Mouse (Mus musculus): Measurements from ENCODE around the gene Dbr1. TPM values are rescaled to one million over a fixed set of nuclear protein-coding genes. Genes with fewer than 3 reads are reported as not detected.
A peak's percentile ranks its signal among the peaks of the same experiment; 100 is the strongest.
"Not testable (repeated sequence)": the region's sequence is repeated elsewhere in the genome, so short reads cannot be mapped to it uniquely, and the experiment has no call there.

The Dbr1 gene
- polyA plus RNA-seq, 1 experiment: 7.5 TPM

DNA sequence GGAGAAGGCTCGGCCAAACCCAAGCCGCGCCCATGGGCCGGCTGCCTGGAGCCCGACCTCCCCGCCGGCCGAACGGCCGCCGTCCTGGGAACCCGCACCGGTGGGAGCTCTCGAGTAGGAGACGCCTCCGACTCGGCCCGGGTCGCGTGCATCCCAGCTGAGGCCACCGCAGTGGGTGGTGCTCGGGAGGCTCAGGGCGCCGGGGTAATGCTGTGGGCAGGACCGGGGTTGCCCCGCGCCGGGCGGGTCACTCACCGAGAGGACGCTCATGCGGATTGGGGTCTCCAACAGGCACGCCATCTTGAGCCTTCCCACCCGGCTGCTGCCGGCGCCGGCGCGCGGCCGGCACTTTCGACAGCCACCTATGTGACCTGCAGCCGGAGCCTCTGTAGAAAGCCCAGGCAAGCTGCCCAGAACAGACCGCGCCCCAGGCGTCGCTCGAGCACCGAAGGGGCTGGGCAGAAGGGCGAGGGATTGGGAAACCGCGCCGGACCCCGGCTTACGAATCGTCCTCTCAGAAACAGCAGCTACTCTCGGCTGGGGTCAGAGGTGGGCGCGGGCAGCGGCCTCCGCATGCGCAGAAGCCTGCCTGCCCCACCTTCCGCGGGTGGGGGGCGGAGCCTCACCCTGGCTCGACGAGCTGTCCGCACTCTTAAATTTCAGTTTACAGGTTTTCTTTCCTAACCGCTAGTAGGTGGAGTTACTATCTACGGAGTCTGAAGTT is 7.1 kb upstream of the Dbr1 start, which contains the start of gene Armc8:
Armc8 (minus strand) TSS at position 553 of the 724 bp plus-strand sequence.
- H3K27me3 ChIP-seq (ENCODE audit: control insufficient read depth, insufficient read depth, insufficient read length): no peaks in the 10 kb centered on the region
- H3ac ChIP-seq (ENCODE audit: control insufficient read depth, insufficient read length): peak within 1 kb of the TSS; percentile 76
- TF ChIP-seq MAX (IDR thresholded peaks at IDR 0.05; ENCODE audit: low read depth) (no peak), POLR2AphosphoS2 (IDR thresholded peaks at IDR 0.05; ENCODE audit: insufficient read length, low read depth) (peak; percentile 28), POLR2A (IDR thresholded peaks at IDR 0.05; ENCODE audit: insufficient read length, low read depth) (peak; percentile 66), MYOG (IDR thresholded peaks at IDR 0.05; ENCODE audit: control insufficient read depth in 1 of 3, insufficient read depth in 1 of 3, insufficient read length in 2 of 3, low read depth in 2 of 3) (peak in 1 of 3 experiments; percentile 12), USF1 (IDR thresholded peaks at IDR 0.05; ENCODE audit: low read depth) (no peak), MYOD1 (IDR thresholded peaks at IDR 0.05; ENCODE audit: control insufficient read depth in 1 of 3, insufficient read length in 2 of 3, low read depth in 2 of 3) (peak in 1 of 3 experiments; percentile 20)
- H3K4me3 ChIP-seq: peak within 1 kb of the TSS; percentile 73
- peaks cover 46% of the 10 kb centered on the region for H3K79me2 ChIP-seq (ENCODE audit: control insufficient read depth, insufficient read depth)
- H3K36me3 ChIP-seq (ENCODE audit: control insufficient read depth, insufficient read depth): no peaks in the 10 kb centered on the region
- H3K4me2 ChIP-seq (ENCODE audit: low read depth): peak within 1 kb of the TSS; percentile 81

DNA sequence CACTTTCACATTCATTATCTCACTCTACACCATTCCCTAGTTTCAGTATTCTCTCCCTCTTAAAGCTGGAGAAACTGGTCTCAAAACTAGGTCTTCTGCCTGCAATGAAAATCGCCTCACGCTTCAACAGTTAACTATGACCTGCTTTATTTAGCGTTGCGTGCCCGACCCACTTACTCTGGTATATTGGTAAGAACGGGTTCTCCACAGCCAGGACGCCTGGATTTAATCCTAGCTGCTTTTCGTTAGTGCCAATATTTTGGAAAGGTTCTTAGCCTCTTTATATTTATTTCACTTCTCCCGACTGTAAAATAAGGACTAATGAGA is 6.6 kb upstream of the Dbr1 start:
- Histone ChIP-seq H3K4me2 (ENCODE audit: low read depth) (peak overlapping the region; percentile 81), H3K79me2 (ENCODE audit: control insufficient read depth, insufficient read depth) (peaks cover 41% of the 10 kb centered on the region), H3K36me3 (ENCODE audit: control insufficient read depth, insufficient read depth) (no peaks in the 10 kb centered on the region), H3ac (ENCODE audit: control insufficient read depth, insufficient read length) (peak overlapping the region; percentile 76), H3K27me3 (ENCODE audit: control insufficient read depth, insufficient read depth, insufficient read length) (no peaks in the 10 kb centered on the region), H3K4me3 (peak overlapping the region; percentile 73)
- TF ChIP-seq TCF12 (IDR thresholded peaks at IDR 0.05; ENCODE audit: insufficient read depth, poor library complexity, severe bottlenecking) (no peak), MYOG (IDR thresholded peaks at IDR 0.05; ENCODE audit: control insufficient read depth in 1 of 3, insufficient read depth in 1 of 3, insufficient read length in 2 of 3, low read depth in 2 of 3) (no peak), POLR2AphosphoS2 (IDR thresholded peaks at IDR 0.05; ENCODE audit: insufficient read length, low read depth) (no peak), MYOD1 (IDR thresholded peaks at IDR 0.05; ENCODE audit: control insufficient read depth in 1 of 3, insufficient read length in 2 of 3, low read depth in 2 of 3) (no peak)

DNA sequence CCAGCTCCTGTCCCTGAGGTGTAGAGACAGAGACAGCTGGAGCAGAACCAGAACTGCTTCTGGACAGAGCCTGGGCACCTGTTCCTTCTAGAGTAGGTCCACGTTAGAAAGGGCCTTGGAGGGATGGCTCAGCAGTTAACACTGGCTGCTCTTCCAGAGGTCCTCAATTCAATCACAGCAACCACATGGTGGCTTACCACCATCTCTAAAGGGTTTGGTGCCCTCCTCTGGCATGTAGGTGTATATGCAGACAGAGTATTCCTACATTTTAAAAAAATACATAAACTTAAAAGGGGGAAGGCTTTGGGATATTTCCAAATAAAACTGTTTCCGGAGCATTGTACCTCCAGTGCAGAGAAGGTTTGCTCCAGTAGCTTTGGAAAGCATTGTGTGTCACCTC is 5.1 kb downstream of the Dbr1 start:
- no peak for TF ChIP-seq SRF (IDR thresholded peaks at IDR 0.05; ENCODE audit: control insufficient read depth, insufficient read length, low read depth)
- no peak for TF ChIP-seq TCF12 (IDR thresholded peaks at IDR 0.05; ENCODE audit: insufficient read depth, poor library complexity, severe bottlenecking)
- TF ChIP-seq E2F4 (IDR thresholded peaks at IDR 0.05; ENCODE audit: insufficient read depth): no peak
- TF ChIP-seq REST (IDR thresholded peaks at IDR 0.05; ENCODE audit: insufficient read depth, insufficient read length): no peak
- TF ChIP-seq USF1 (IDR thresholded peaks at IDR 0.05; ENCODE audit: low read depth): no peak
- no peak for TF ChIP-seq MAX (IDR thresholded peaks at IDR 0.05; ENCODE audit: low read depth)
- TF ChIP-seq TCF3 (IDR thresholded peaks at IDR 0.05; ENCODE audit: insufficient read length, low read depth): no peak
- no peak for TF ChIP-seq POLR2AphosphoS2 (IDR thresholded peaks at IDR 0.05; ENCODE audit: insufficient read length, low read depth)
- TF ChIP-seq CEBPB (IDR thresholded peaks at IDR 0.05; ENCODE audit: insufficient read depth, poor library complexity, severe bottlenecking): no peak
- no peak overlapping the region for H3K4me2 ChIP-seq (ENCODE audit: low read depth)
- no peak overlapping the region for H3ac ChIP-seq (ENCODE audit: control insufficient read depth, insufficient read length)
- H3K36me3 ChIP-seq (ENCODE audit: control insufficient read depth, insufficient read depth): peaks cover 12% of the 10 kb centered on the region
- H3K79me2 ChIP-seq (ENCODE audit: control insufficient read depth, insufficient read depth): peaks cover 33% of the 10 kb centered on the region
- no peaks in the 10 kb centered on the region for H3K27me3 ChIP-seq (ENCODE audit: control insufficient read depth, insufficient read depth, insufficient read length)
- no peak overlapping the region for H3K4me3 ChIP-seq

- no peak overlapping the region for H3K4me3 ChIP-seq
- H3K27me3 ChIP-seq (ENCODE audit: control insufficient read depth, insufficient read depth, insufficient read length): no peaks in the 10 kb centered on the region
- H3K79me2 ChIP-seq (ENCODE audit: control insufficient read depth, insufficient read depth): no peaks in the 10 kb centered on the region
- H3ac ChIP-seq (ENCODE audit: control insufficient read depth, insufficient read length): no peak overlapping the region
- TF ChIP-seq MYOD1 (IDR thresholded peaks at IDR 0.05; ENCODE audit: control insufficient read depth in 1 of 3, insufficient read length in 2 of 3, low read depth in 2 of 3) (no peak), E2F4 (IDR thresholded peaks at IDR 0.05; ENCODE audit: insufficient read depth) (no peak), SRF (IDR thresholded peaks at IDR 0.05; ENCODE audit: control insufficient read depth, insufficient read length, low read depth) (no peak), POLR2AphosphoS2 (IDR thresholded peaks at IDR 0.05; ENCODE audit: insufficient read length, low read depth) (no peak), CEBPB (IDR thresholded peaks at IDR 0.05; ENCODE audit: insufficient read depth, poor library complexity, severe bottlenecking) (no peak), MAX (IDR thresholded peaks at IDR 0.05; ENCODE audit: low read depth) (no peak), POLR2A (IDR thresholded peaks at IDR 0.05; ENCODE audit: insufficient read length, low read depth) (no peak), MYOG (IDR thresholded peaks at IDR 0.05; ENCODE audit: control insufficient read depth in 1 of 3, insufficient read depth in 1 of 3, insufficient read length in 2 of 3, low read depth in 2 of 3) (no peak), USF1 (IDR thresholded peaks at IDR 0.05; ENCODE audit: low read depth) (no peak), TCF12 (IDR thresholded peaks at IDR 0.05; ENCODE audit: insufficient read depth, poor library complexity, severe bottlenecking) (no peak), TCF3 (IDR thresholded peaks at IDR 0.05; ENCODE audit: insufficient read length, low read depth) (no peak), REST (IDR thresholded peaks at IDR 0.05; ENCODE audit: insufficient read depth, insufficient read length) (no peak)
- H3K36me3 ChIP-seq (ENCODE audit: control insufficient read depth, insufficient read depth): no peaks in the 10 kb centered on the region
- H3K4me2 ChIP-seq (ENCODE audit: low read depth): peak overlapping the region; percentile 27
Observed at GRCm38 (mm10) chr9:99587505-99588202, 12.1 kb downstream of the Dbr1 start.

GRCm38 (mm10) chr9:99591144-99591543 is 15.5 kb downstream of the Dbr1 start:
- Histone ChIP-seq H3ac (ENCODE audit: control insufficient read depth, insufficient read length) (no peak overlapping the region), H3K27me3 (ENCODE audit: control insufficient read depth, insufficient read depth, insufficient read length) (no peaks in the 10 kb centered on the region), H3K4me2 (ENCODE audit: low read depth) (no peak overlapping the region), H3K36me3 (ENCODE audit: control insufficient read depth, insufficient read depth) (no peaks in the 10 kb centered on the region), H3K79me2 (ENCODE audit: control insufficient read depth, insufficient read depth) (no peaks in the 10 kb centered on the region), H3K4me3 (no peak overlapping the region)
- TF ChIP-seq MYOD1 (IDR thresholded peaks at IDR 0.05; ENCODE audit: control insufficient read depth in 1 of 3, insufficient read length in 2 of 3, low read depth in 2 of 3): no peak
- TF ChIP-seq MAX (IDR thresholded peaks at IDR 0.05; ENCODE audit: low read depth): no peak
- no peak for TF ChIP-seq POLR2A (IDR thresholded peaks at IDR 0.05; ENCODE audit: insufficient read length, low read depth)
- no peak for TF ChIP-seq POLR2AphosphoS2 (IDR thresholded peaks at IDR 0.05; ENCODE audit: insufficient read length, low read depth)
- no peak for TF ChIP-seq CEBPB (IDR thresholded peaks at IDR 0.05; ENCODE audit: insufficient read depth, poor library complexity, severe bottlenecking)
- TF ChIP-seq MYOG (IDR thresholded peaks at IDR 0.05; ENCODE audit: control insufficient read depth in 1 of 3, insufficient read depth in 1 of 3, insufficient read length in 2 of 3, low read depth in 2 of 3): no peak
- no peak for TF ChIP-seq TCF3 (IDR thresholded peaks at IDR 0.05; ENCODE audit: insufficient read length, low read depth)
- TF ChIP-seq USF1 (IDR thresholded peaks at IDR 0.05; ENCODE audit: low read depth): no peak
- no peak for TF ChIP-seq E2F4 (IDR thresholded peaks at IDR 0.05; ENCODE audit: insufficient read depth)
- TF ChIP-seq REST (IDR thresholded peaks at IDR 0.05; ENCODE audit: insufficient read depth, insufficient read length): no peak
- TF ChIP-seq SRF (IDR thresholded peaks at IDR 0.05; ENCODE audit: control insufficient read depth, insufficient read length, low read depth): no peak
- no peak for TF ChIP-seq TCF12 (IDR thresholded peaks at IDR 0.05; ENCODE audit: insufficient read depth, poor library complexity, severe bottlenecking)

DNA sequence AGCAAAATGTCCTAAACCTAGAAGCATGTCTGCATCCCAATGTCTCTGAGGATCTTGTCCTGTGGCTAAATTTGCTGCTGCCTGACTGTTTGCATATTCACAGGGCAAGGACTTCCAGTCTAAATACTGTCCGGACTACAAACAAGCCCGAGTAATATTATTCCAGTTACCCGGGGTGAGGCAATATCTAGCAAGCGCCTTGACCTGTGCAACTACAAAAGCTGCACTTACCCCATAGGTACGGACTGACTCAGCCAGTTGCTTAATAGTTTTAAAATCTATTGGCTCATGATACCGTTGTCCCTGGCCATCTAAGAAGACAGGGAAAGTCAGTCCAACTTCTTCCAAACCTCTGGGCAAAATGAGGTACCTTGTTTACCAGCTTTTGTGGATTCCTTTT is 23.5 kb downstream of the Dbr1 start:
- H3K79me2 ChIP-seq (ENCODE audit: control insufficient read depth, insufficient read depth); H3K4me3 ChIP-seq; H3ac ChIP-seq (ENCODE audit: control insufficient read depth, insufficient read length); H3K27me3 ChIP-seq (ENCODE audit: control insufficient read depth, insufficient read depth, insufficient read length); H3K36me3 ChIP-seq (ENCODE audit: control insufficient read depth, insufficient read depth); H3K4me2 ChIP-seq (ENCODE audit: low read depth): not testable (repeated sequence)

Measured in myocyte (in vitro differentiated cells).